Mouse (Mus musculus): ENCODE measurements at regions not wholly inside any gene's neighbourhood (a gene's known extent, or its start where the extent isn't known, plus 50 kb on each side); places are given as distances from the start of the nearest gene placed in this dataset.

- H3K4me3 ChIP-seq (ENCODE audit: low read depth, low read length), result no peak overlapping the region
- no peaks in the 10 kb centered on the region for H3K27me3 ChIP-seq (ENCODE audit: control insufficient read depth, insufficient read depth, low read length)
- DNase-seq (ENCODE audit: low spot score, missing footprints), result no peak
- H3K27ac ChIP-seq (ENCODE audit: low read depth, low read length), result no peak overlapping the region
- WGBS, result 88% methylated on average over 6 of the region's 6 CpGs
- H3K9ac ChIP-seq (ENCODE audit: low read length), result no peak overlapping the region
- ATAC-seq (ENCODE audit: low FRiP score), result no peak
- H3K9me3 ChIP-seq (ENCODE audit: control insufficient read depth, low read length), result no peaks in the 10 kb centered on the region
- H3K4me1 ChIP-seq (ENCODE audit: control insufficient read depth, insufficient read depth, low read length), result no peaks in the 10 kb centered on the region
- H3K4me2 ChIP-seq, result no peak overlapping the region
- H3K36me3 ChIP-seq (ENCODE audit: control insufficient read depth, insufficient read depth, low read length), result no peaks in the 10 kb centered on the region
Measured at GRCm38 (mm10) chr14:76188105-76188645, 77.5 kb downstream of the Nufip1 start.

GRCm38 (mm10) chr14:76195324-76195723 lies 84.6 kb downstream of the Nufip1 start:
- WGBS, result 83% methylated on average over 10 of the region's 10 CpGs

GRCm38 (mm10) chr14:76197357-76197756 lies 86.7 kb downstream of the Nufip1 start:
- H3K9ac ChIP-seq (ENCODE audit: low read length), result no peak overlapping the region
- ATAC-seq (ENCODE audit: low FRiP score) (no peak), DNase-seq (ENCODE audit: low spot score, missing footprints) (no peak)
- no peaks in the 10 kb centered on the region for H3K36me3 ChIP-seq (ENCODE audit: control insufficient read depth, insufficient read depth, low read length)
- WGBS, result 88% methylated on average over 2 of the region's 2 CpGs
- H3K4me2 ChIP-seq, result no peak overlapping the region
- H3K4me1 ChIP-seq (ENCODE audit: control insufficient read depth, insufficient read depth, low read length), result no peaks in the 10 kb centered on the region
- H3K4me3 ChIP-seq (ENCODE audit: low read depth, low read length), result no peak overlapping the region
- no peaks in the 10 kb centered on the region for H3K9me3 ChIP-seq (ENCODE audit: control insufficient read depth, low read length)
- no peak overlapping the region for H3K27ac ChIP-seq (ENCODE audit: low read depth, low read length)
- H3K27me3 ChIP-seq (ENCODE audit: control insufficient read depth, insufficient read depth, low read length), result no peaks in the 10 kb centered on the region

More at GRCm38 (mm10) chr14:76195324-76195723, 84.6 kb downstream of the Nufip1 start:
- H3K27ac ChIP-seq (ENCODE audit: low read depth, low read length), result no peak overlapping the region
- no peaks in the 10 kb centered on the region for H3K9me3 ChIP-seq (ENCODE audit: control insufficient read depth, low read length)
- H3K4me3 ChIP-seq (ENCODE audit: low read depth, low read length), result no peak overlapping the region
- no peak overlapping the region for H3K9ac ChIP-seq (ENCODE audit: low read length)
- H3K27me3 ChIP-seq (ENCODE audit: control insufficient read depth, insufficient read depth, low read length), result no peaks in the 10 kb centered on the region
- no peaks in the 10 kb centered on the region for H3K4me1 ChIP-seq (ENCODE audit: control insufficient read depth, insufficient read depth, low read length)
- ATAC-seq (ENCODE audit: low FRiP score) (no peak), DNase-seq (ENCODE audit: low spot score, missing footprints) (no peak)
- no peaks in the 10 kb centered on the region for H3K36me3 ChIP-seq (ENCODE audit: control insufficient read depth, insufficient read depth, low read length)
- no peak overlapping the region for H3K4me2 ChIP-seq

- no peaks in the 10 kb centered on the region for H3K36me3 ChIP-seq (ENCODE audit: control insufficient read depth, insufficient read depth, low read length)
- H3K4me3 ChIP-seq (ENCODE audit: low read depth, low read length), result no peak overlapping the region
- no peak overlapping the region for H3K9ac ChIP-seq (ENCODE audit: low read length)
- WGBS, result 68% methylated on average over 5 of the region's 5 CpGs
- DNase-seq (ENCODE audit: low spot score, missing footprints), result no peak
- H3K4me2 ChIP-seq, result no peak overlapping the region
- no peak overlapping the region for H3K27ac ChIP-seq (ENCODE audit: low read depth, low read length)
- no peaks in the 10 kb centered on the region for H3K4me1 ChIP-seq (ENCODE audit: control insufficient read depth, insufficient read depth, low read length)
- H3K9me3 ChIP-seq (ENCODE audit: control insufficient read depth, low read length), result no peaks in the 10 kb centered on the region
- no peaks in the 10 kb centered on the region for H3K27me3 ChIP-seq (ENCODE audit: control insufficient read depth, insufficient read depth, low read length)
- ATAC-seq (ENCODE audit: low FRiP score), result no peak
Measured at GRCm38 (mm10) chr14:76198406-76198805, 87.7 kb downstream of the Nufip1 start.

GRCm38 (mm10) chr14:76202595-76202994 lies 91.9 kb downstream of the Nufip1 start:
- Histone ChIP-seq H3K27me3 (ENCODE audit: control insufficient read depth, insufficient read depth, low read length) (no peaks in the 10 kb centered on the region), H3K4me2 (no peak overlapping the region), H3K9ac (ENCODE audit: low read length) (no peak overlapping the region), H3K4me3 (ENCODE audit: low read depth, low read length) (no peak overlapping the region), H3K9me3 (ENCODE audit: control insufficient read depth, low read length) (no peaks in the 10 kb centered on the region), H3K4me1 (ENCODE audit: control insufficient read depth, insufficient read depth, low read length) (no peaks in the 10 kb centered on the region), H3K36me3 (ENCODE audit: control insufficient read depth, insufficient read depth, low read length) (no peaks in the 10 kb centered on the region), H3K27ac (ENCODE audit: low read depth, low read length) (no peak overlapping the region)
- 92% methylated on average over 4 of the region's 4 CpGs for WGBS
- DNase-seq (ENCODE audit: low spot score, missing footprints) (no peak), ATAC-seq (ENCODE audit: low FRiP score) (no peak)

GRCm38 (mm10) chr14:76203135-76203534 lies 92.4 kb downstream of the Nufip1 start:
- ATAC-seq (ENCODE audit: low FRiP score), result no peak

GRCm38 (mm10) chr14:76216446-76217177 lies 105.9 kb downstream of the Nufip1 start:
- Histone ChIP-seq H3K36me3 (ENCODE audit: control insufficient read depth, insufficient read depth, low read length) (no peaks in the 10 kb centered on the region), H3K9me3 (ENCODE audit: control insufficient read depth, low read length) (0 out of 2 replicates have a peak, but pooled peaks cover 3% of the 10 kb centered on the region), H3K4me1 (ENCODE audit: control insufficient read depth, insufficient read depth, low read length) (peaks cover 12% of the 10 kb centered on the region), H3K9ac (ENCODE audit: low read length) (no peak overlapping the region), H3K4me3 (ENCODE audit: low read depth, low read length) (no peak overlapping the region), H3K27me3 (ENCODE audit: control insufficient read depth, insufficient read depth, low read length) (no peaks in the 10 kb centered on the region), H3K27ac (ENCODE audit: low read depth, low read length) (no peak overlapping the region), H3K4me2 (no peak overlapping the region)
- 84% methylated on average over 12 of the region's 12 CpGs for WGBS
- DNase-seq (ENCODE audit: low spot score, missing footprints) (no peak), ATAC-seq (ENCODE audit: low FRiP score) (no peak)

More at GRCm38 (mm10) chr14:76203135-76203534, 92.4 kb downstream of the Nufip1 start:
- no peaks in the 10 kb centered on the region for H3K36me3 ChIP-seq (ENCODE audit: control insufficient read depth, insufficient read depth, low read length)
- no peak overlapping the region for H3K9ac ChIP-seq (ENCODE audit: low read length)
- no peak for DNase-seq (ENCODE audit: low spot score, missing footprints)
- H3K4me3 ChIP-seq (ENCODE audit: low read depth, low read length), result no peak overlapping the region
- H3K9me3 ChIP-seq (ENCODE audit: control insufficient read depth, low read length), result no peaks in the 10 kb centered on the region
- no peaks in the 10 kb centered on the region for H3K4me1 ChIP-seq (ENCODE audit: control insufficient read depth, insufficient read depth, low read length)
- 76% methylated on average over 1 of the region's 1 CpGs for WGBS
- no peaks in the 10 kb centered on the region for H3K27me3 ChIP-seq (ENCODE audit: control insufficient read depth, insufficient read depth, low read length)
- no peak overlapping the region for H3K27ac ChIP-seq (ENCODE audit: low read depth, low read length)
- H3K4me2 ChIP-seq, result no peak overlapping the region

GRCm38 (mm10) chr14:76217178-76217500 lies 106.4 kb downstream of the Nufip1 start:
- no peak overlapping the region for H3K27ac ChIP-seq (ENCODE audit: low read depth, low read length)
- no peak overlapping the region for H3K4me3 ChIP-seq (ENCODE audit: low read depth, low read length)
- no peak overlapping the region for H3K4me2 ChIP-seq
- no peak overlapping the region for H3K9ac ChIP-seq (ENCODE audit: low read length)
- 86% methylated on average over 9 of the region's 9 CpGs for WGBS
- no peaks in the 10 kb centered on the region for H3K36me3 ChIP-seq (ENCODE audit: control insufficient read depth, insufficient read depth, low read length)
- ATAC-seq (ENCODE audit: low FRiP score) (no peak), DNase-seq (ENCODE audit: low spot score, missing footprints) (no peak)
- H3K9me3 ChIP-seq (ENCODE audit: control insufficient read depth, low read length), result 0 out of 2 replicates have a peak, but pooled peaks cover 3% of the 10 kb centered on the region
- peaks cover 18% of the 10 kb centered on the region for H3K4me1 ChIP-seq (ENCODE audit: control insufficient read depth, insufficient read depth, low read length)
- H3K27me3 ChIP-seq (ENCODE audit: control insufficient read depth, insufficient read depth, low read length), result no peaks in the 10 kb centered on the region

GRCm38 (mm10) chr14:76217571-76218256 lies 107.0 kb downstream of the Nufip1 start:
- H3K4me1 ChIP-seq (ENCODE audit: control insufficient read depth, insufficient read depth, low read length), result peaks cover 23% of the 10 kb centered on the region
- ATAC-seq (ENCODE audit: low FRiP score) (no peak), DNase-seq (ENCODE audit: low spot score, missing footprints) (no peak)
- no peak overlapping the region for H3K9ac ChIP-seq (ENCODE audit: low read length)
- H3K36me3 ChIP-seq (ENCODE audit: control insufficient read depth, insufficient read depth, low read length), result no peaks in the 10 kb centered on the region
- no peak overlapping the region for H3K4me2 ChIP-seq
- H3K9me3 ChIP-seq (ENCODE audit: control insufficient read depth, low read length), result 0 out of 2 replicates have a peak, but pooled peaks cover 3% of the 10 kb centered on the region
- no peak overlapping the region for H3K27ac ChIP-seq (ENCODE audit: low read depth, low read length)
- WGBS, result 95% methylated on average over 8 of the region's 8 CpGs
- H3K27me3 ChIP-seq (ENCODE audit: control insufficient read depth, insufficient read depth, low read length), result no peaks in the 10 kb centered on the region
- no peak overlapping the region for H3K4me3 ChIP-seq (ENCODE audit: low read depth, low read length)
